Mouse (Mus musculus) kidney, embryonic 14.5 days (tissue): ENCODE results near the gene Idua. TPM values are rescaled to one million over a fixed set of nuclear protein-coding genes. Genes with fewer than 3 reads are reported as not detected.

ENCODE experiments used
- ATAC-seq: fragments of 200-750 bp; cut with Nextera tagmentation; 2 replicates; pipeline ENCODE4 v1.8.0; 2017; ENCODE audit warnings: moderate number of reproducible peaks, mild to moderate bottlenecking, moderate TSS enrichment, moderate library complexity; ENCODE audit not compliant: low FRiP score, low TSS enrichment
- H3K27ac ChIP-seq: fragments of 300-500 bp; sonication (generic); 2 replicates; pipeline ENCODE4 v1.5.1; 2014; ENCODE audit warnings: low read depth, mild to moderate bottlenecking, low read length, moderate library complexity, mixed read lengths
- H3K27me3 ChIP-seq: fragments of 300-500 bp; sonication (generic); 2 replicates; pipeline ENCODE4 v1.6.1; 2014; ENCODE audit warnings: mild to moderate bottlenecking, low read length; ENCODE audit not compliant: control insufficient read depth, insufficient read depth
- H3K36me3 ChIP-seq: fragments of 300-500 bp; sonication (generic); 2 replicates; pipeline ENCODE4 v1.6.1; 2014; ENCODE audit warnings: low read length, mixed read lengths; ENCODE audit not compliant: control insufficient read depth, insufficient read depth
- H3K4me1 ChIP-seq: fragments of 300-500 bp; sonication (generic); 2 replicates; pipeline ENCODE4 v1.6.1; 2014; ENCODE audit warnings: low read length, mixed read lengths; ENCODE audit not compliant: control insufficient read depth, insufficient read depth
- H3K4me2 ChIP-seq: fragments of 300-500 bp; sonication (generic); replicated peaks from 2 replicates; pipeline ENCODE4 v1.6.1; 2014; ENCODE audit warnings: low read depth, mild to moderate bottlenecking, low read length
- H3K4me3 ChIP-seq: fragments of 300-500 bp; sonication (generic); 2 replicates; pipeline ENCODE4 v1.5.1; 2014; ENCODE audit warnings: mild to moderate bottlenecking, low read length
- H3K9ac ChIP-seq: fragments of 300-500 bp; sonication (generic); 2 replicates; pipeline ENCODE4 v1.6.1; 2014; ENCODE audit warnings: low read depth, mild to moderate bottlenecking, low read length, moderate library complexity
- H3K9me3 ChIP-seq: fragments of 300-500 bp; sonication (generic); 2 replicates; pipeline ENCODE4 v1.6.1; 2016; ENCODE audit warnings: low read length; ENCODE audit not compliant: control insufficient read depth
- WGBS: fragments of 180-500 bp; shearing (Covaris S2); extraction: QIAGEN DNeasy Blood & Tissue Kit; methylation state at CpG from one replicate; pipeline ENCODE4 v1.1.7; 2014; 5-methylcytosine and 5-hydroxymethylcytosine counted together
- polyA plus RNA-seq: library from polyadenylated mRNA; unstranded; fragments of >200 nt; fragmentation: Nextera tagmentation; extraction: Ambion mirVana; gene quantifications from 2 replicates; pipeline ENCODE4 v1.2.1, GENCODE M21; 2014

The Idua gene
- polyA plus RNA-seq, 1 experiment from 2014 or later = 11.3 TPM

DNA sequence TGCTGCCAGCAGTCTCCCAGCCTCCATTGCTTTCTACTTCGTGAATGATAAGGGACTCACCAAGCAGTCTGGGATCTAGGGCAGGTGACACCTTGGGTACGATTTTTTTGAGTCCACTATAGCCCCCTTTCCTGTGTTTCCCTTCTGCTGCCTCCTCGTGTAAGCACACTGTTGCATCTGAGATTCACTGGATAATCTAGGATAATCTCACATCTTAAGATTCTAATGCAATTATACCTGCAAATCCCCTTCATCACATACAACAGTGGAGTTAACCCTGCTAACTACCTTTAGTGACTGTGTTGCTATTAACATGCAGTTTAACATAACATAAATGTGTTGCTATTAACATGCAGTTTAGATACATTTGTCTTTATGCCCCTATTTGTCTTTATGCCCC, 4.9 kb downstream of the Idua start:
- H3K4me1 ChIP-seq = peaks cover 5% of the 10 kb centered on the region
- H3K27me3 ChIP-seq = peaks cover 3% of the 10 kb centered on the region; the same call in 1 of the 2 replicates
- WGBS = 43% methylated on average over 3 of the region's 3 CpGs
- no peaks in the 10 kb centered on the region for H3K36me3 ChIP-seq
- no peaks in the 10 kb centered on the region for H3K9me3 ChIP-seq
- H3K9ac ChIP-seq = no peak overlapping the region
- ATAC-seq = no peak
- no peak overlapping the region for H3K27ac ChIP-seq
- no peak overlapping the region for H3K4me3 ChIP-seq
- H3K4me2 ChIP-seq = no peak overlapping the region

DNA sequence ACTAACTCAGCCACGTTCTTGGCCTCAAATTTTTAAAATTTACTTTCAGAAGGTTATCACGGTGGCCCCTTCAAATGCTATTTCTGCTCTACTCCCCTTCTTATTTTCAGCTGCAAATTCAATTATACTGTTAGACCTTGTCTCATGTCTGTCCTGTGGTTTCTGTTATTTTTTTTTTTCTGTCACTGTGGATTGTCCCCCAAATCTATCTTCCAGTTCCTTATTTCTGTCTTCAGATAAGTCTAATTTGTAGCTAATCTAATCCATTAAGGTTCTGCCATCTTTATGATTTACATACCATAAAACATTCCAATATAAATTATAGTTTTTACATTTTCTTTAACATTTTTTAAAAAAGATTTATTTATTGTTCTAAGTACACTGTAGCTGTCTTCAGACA, 7.2 kb downstream of the Idua start:
- Histone ChIP-seq H3K9ac (no peak overlapping the region), H3K4me1 (0 out of 2 replicates have a peak, but pooled peaks cover 4% of the 10 kb centered on the region), H3K27me3 (peaks cover 3% of the 10 kb centered on the region; the same call in 1 of the 2 replicates), H3K27ac (no peak overlapping the region), H3K4me3 (no peak overlapping the region), H3K4me2 (no peak overlapping the region), H3K36me3 (0 out of 2 replicates have a peak, but pooled peaks cover 2% of the 10 kb centered on the region), H3K9me3 (no peaks in the 10 kb centered on the region)
- ATAC-seq = no peak
- WGBS = 71% methylated on average over 2 of the region's 2 CpGs

DNA sequence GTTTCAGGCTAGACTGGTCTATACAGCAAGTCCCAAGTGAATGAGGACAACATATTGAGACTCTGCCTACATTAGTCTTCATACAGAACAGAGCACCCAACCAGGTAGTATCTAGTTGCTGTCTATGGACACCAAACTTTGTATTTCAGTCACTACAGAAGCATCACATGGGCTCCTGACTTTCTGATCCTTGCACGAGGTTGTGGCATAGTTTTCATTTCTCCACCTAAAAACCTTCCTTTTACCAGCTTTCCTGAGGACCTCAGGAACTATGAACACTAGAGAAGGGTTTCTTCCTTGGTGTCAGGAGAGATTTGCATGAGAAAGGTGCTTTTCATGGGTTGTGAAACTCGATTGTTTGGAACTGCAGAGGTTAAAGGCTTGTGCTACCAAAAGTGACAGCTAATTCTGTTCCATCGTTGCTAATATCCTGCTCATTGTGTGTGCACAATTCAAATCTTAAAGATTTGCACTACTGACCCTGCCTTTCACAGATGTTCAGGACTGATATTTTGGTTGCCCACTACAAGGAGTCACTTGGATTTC, 8.3 kb downstream of the Idua start:
- Histone ChIP-seq H3K4me2 (peak overlapping the region; percentile 78), H3K27ac (no peak overlapping the region), H3K36me3 (0 out of 2 replicates have a peak, but pooled peaks cover 4% of the 10 kb centered on the region), H3K9ac (peak overlapping the region; percentile 71; the same call in 1 of the 2 replicates), H3K27me3 (peaks cover 3% of the 10 kb centered on the region; the same call in 1 of the 2 replicates), H3K9me3 (no peaks in the 10 kb centered on the region), H3K4me3 (peak overlapping the region; percentile 57), H3K4me1 (0 out of 2 replicates have a peak, but pooled peaks cover 4% of the 10 kb centered on the region)
- WGBS = 13% methylated on average over 3 of the region's 3 CpGs
- ATAC-seq = no peak

DNA sequence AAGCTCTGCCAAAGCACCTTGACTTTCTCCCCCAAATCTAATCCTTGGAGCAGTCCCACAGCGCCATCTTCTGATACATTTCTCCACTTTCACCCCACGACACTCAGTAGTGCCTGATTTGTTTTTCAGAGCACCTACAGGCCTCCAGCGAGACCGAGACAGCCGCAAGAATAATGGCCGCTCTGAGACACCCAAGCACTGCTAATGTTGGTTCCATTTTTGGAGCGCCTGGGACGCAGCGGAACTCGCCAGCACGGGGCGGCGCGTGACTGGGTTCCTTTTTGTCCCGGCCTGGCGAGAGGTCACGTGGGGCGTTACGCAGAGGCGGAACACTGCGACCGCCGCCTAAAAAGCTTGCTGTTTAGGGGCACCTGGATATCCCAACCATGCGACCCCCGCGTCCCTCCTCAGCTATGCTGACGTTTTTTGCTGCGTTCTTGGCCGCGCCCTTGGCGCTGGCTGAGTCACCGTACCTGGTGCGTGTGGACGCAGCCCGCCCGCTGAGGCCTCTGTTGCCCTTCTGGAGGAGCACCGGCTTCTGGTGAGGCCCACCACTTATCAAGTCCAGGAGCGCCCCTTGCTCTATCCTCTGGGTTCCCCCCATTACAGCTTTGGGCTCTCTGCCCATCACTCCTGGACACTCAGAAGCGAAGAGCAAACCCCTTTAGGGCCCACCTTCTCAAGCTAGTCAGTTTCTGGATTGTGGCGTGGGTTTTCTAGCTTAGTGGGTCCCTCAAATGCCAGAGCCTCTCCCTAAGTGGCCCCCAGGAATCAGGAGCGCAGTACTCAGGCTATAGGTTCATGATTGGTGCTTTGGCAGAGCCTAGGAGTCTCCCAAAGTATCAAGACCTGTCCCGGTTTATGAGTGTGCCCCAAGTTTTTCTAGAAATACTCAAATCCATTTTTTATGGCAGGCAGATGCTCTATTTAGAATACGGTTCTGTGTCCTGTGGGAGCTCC, 9.1 kb downstream of the Idua start, which contains the start of gene Dgkq:
Gene Dgkq (minus strand): TSS at position 696 of the 960 bp plus-strand sequence.
- Histone ChIP-seq H3K27ac (peak within 1 kb of the TSS; percentile 73), H3K4me2 (peak within 1 kb of the TSS; percentile 78)
- 6% methylated on average over 43 of the region's 43 CpGs for WGBS

DNA sequence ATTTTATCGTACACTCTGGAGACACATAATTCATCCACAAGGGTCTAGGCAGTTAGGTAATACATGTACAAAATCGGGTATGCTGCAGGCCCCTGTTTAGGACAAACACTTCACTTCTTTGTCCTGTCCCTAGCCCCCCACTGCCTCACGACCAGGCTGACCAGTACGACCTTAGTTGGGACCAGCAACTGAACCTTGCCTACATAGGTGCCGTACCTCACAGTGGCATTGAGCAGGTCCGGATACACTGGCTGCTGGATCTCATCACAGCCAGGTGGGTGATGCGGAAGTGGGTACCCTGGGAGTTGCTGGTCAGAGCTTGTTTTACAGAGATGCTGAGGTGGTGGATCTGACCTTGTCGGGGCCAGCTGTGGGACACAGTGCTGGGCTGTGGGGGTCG, 9.9 kb downstream of the Idua start:
- Histone ChIP-seq H3K27ac (no peak overlapping the region), H3K4me1 (0 out of 2 replicates have a peak, but pooled peaks cover 4% of the 10 kb centered on the region), H3K36me3 (0 out of 2 replicates have a peak, but pooled peaks cover 4% of the 10 kb centered on the region), H3K4me2 (peak overlapping the region; percentile 78), H3K27me3 (peaks cover 3% of the 10 kb centered on the region; the same call in 1 of the 2 replicates), H3K9ac (peak overlapping the region; percentile 71; the same call in 1 of the 2 replicates), H3K9me3 (no peaks in the 10 kb centered on the region), H3K4me3 (peak overlapping the region; percentile 57)
- WGBS = 73% methylated on average over 9 of the region's 9 CpGs
- ATAC-seq = no peak; the same call in 1 of the 2 replicates

More for the DNA sequence above, 9.1 kb downstream of the Idua start, which contains the start of gene Dgkq:
- H3K36me3 ChIP-seq = 0 out of 2 replicates have a peak, but pooled peaks cover 4% of the 10 kb centered on the region
- no peaks in the 10 kb centered on the region for H3K9me3 ChIP-seq
- H3K4me3 ChIP-seq = peak within 1 kb of the TSS; percentile 57
- ATAC-seq = peak; percentile 89
- H3K27me3 ChIP-seq = peaks cover 3% of the 10 kb centered on the region; the same call in 1 of the 2 replicates
- peak within 1 kb of the TSS; percentile 71 for H3K9ac ChIP-seq
- H3K4me1 ChIP-seq = 0 out of 2 replicates have a peak, but pooled peaks cover 4% of the 10 kb centered on the region

DNA sequence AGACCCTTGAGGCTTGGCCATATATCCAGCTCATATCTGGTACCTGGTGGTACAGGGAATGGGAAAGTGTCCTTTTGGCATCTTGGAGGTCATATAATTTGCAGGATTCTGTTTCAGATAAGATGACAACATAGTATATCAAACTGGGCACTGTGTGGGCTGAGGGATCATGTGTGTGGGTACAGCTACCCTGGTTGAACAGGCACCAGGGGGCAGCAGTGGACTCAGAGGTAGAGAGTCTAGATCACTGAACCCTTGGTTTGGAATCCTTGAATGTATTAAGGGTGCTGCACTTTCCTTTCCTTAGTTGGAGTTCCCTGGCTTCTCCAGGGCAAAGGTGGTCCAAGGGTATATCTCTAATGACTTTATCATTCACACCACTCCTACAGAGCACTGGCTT, 10.7 kb downstream of the Idua start:
- H3K9ac ChIP-seq = no peak overlapping the region
- H3K9me3 ChIP-seq = no peaks in the 10 kb centered on the region
- H3K4me1 ChIP-seq = 0 out of 2 replicates have a peak, but pooled peaks cover 4% of the 10 kb centered on the region
- 0 out of 2 replicates have a peak, but pooled peaks have one; percentile 16 for ATAC-seq
- H3K4me2 ChIP-seq = no peak overlapping the region
- no peak overlapping the region for H3K27ac ChIP-seq
- H3K27me3 ChIP-seq = peaks cover 3% of the 10 kb centered on the region; the same call in 1 of the 2 replicates
- no peak overlapping the region for H3K4me3 ChIP-seq
- 0 out of 2 replicates have a peak, but pooled peaks cover 4% of the 10 kb centered on the region for H3K36me3 ChIP-seq

DNA sequence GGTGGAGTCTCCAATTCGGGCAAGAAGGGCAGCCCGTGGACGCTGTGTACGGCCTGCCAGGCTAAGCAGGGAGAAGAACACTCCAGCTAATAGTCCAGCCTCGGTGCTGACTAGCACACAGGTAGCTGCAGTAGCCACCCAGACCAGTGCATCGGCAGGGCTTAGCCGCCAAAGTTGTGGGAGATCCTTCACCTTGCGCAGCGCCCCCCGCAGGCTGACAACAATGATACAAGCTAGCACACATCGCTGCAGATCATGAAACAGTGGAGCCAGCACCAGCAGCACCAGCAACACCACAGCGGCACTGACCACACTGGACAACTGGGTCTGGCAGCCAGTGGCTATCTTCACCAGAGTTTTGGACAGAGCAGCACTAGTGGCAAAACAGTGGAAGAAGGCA, 11.6 kb downstream of the Idua start:
- Histone ChIP-seq H3K4me1 (0 out of 2 replicates have a peak, but pooled peaks cover 4% of the 10 kb centered on the region), H3K9ac (no peak overlapping the region), H3K9me3 (no peaks in the 10 kb centered on the region), H3K36me3 (0 out of 2 replicates have a peak, but pooled peaks cover 4% of the 10 kb centered on the region), H3K27ac (no peak overlapping the region), H3K4me3 (no peak overlapping the region), H3K27me3 (peaks cover 3% of the 10 kb centered on the region; the same call in 1 of the 2 replicates), H3K4me2 (no peak overlapping the region)
- WGBS = 94% methylated on average over 12 of the region's 12 CpGs
- no peak for ATAC-seq

DNA sequence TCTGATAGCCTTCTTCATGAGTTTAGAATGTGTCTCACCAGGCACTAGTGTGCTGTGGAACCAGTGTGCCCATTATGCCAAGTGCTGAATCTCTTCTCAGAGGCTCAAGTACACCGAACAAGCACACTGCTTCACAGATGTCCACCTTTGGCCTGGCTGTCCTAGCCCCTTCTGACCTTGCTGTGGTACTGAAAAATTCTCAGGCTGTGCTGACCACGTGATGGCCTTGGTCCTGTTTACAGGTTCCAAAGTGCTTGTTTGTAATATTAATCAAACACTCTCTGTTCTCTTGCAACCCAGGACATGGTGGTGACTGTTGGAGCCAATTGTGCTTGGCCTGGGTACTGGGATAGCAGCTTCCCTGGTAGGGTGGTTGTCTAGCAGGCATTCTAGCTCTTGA, 14.5 kb downstream of the Idua start:
- 77% methylated on average over 2 of the region's 2 CpGs for WGBS

More for the DNA sequence above, 14.5 kb downstream of the Idua start:
- Histone ChIP-seq H3K4me1 (peaks cover 2% of the 10 kb centered on the region; the same call in 1 of the 2 replicates), H3K27me3 (no peaks in the 10 kb centered on the region), H3K9me3 (no peaks in the 10 kb centered on the region), H3K36me3 (0 out of 2 replicates have a peak, but pooled peaks cover 4% of the 10 kb centered on the region), H3K4me3 (no peak overlapping the region), H3K9ac (no peak overlapping the region), H3K4me2 (no peak overlapping the region), H3K27ac (no peak overlapping the region)
- ATAC-seq = no peak
